Mouse (Mus musculus): ENCODE measurements at regions not wholly inside any gene's neighbourhood (a gene's known extent, or its start where the extent isn't known, plus 50 kb on each side); places are given as distances from the start of the nearest gene placed in this dataset.
A peak's percentile ranks its signal among the peaks of the same experiment; 100 is the strongest.

GRCm38 (mm10) chr17:84034801-84035200 lies 152.9 kb downstream of the Zfp36l2 start:
- 80% methylated on average over 1 of the region's 1 CpGs for WGBS (ENCODE audit: insufficient replicate concordance)
- Histone ChIP-seq H3K27ac (no peak overlapping the region), H3K4me2 (no peak overlapping the region), H3K36me3 (no peaks in the 10 kb centered on the region), H3K9ac (no peak overlapping the region), H3K27me3 (replicated peaks) (peaks cover 18% of the 10 kb centered on the region), H3K4me3 (no peak overlapping the region), H3K4me1 (peaks cover 15% of the 10 kb centered on the region), H3K9me3 (replicated peaks) (no peaks in the 10 kb centered on the region)
- ATAC-seq, result no peak

- ATAC-seq, result no peak
- 73% methylated on average over 8 of the region's 8 CpGs for WGBS (ENCODE audit: insufficient replicate concordance)
- no peaks in the 10 kb centered on the region for H3K9me3 ChIP-seq (replicated peaks)
Measured at GRCm38 (mm10) chr17:84032441-84032840, 155.3 kb downstream of the Zfp36l2 start.

GRCm38 (mm10) chr17:84031833-84032232 lies 155.9 kb downstream of the Zfp36l2 start:
- Histone ChIP-seq H3K4me3 (no peak overlapping the region), H3K9me3 (replicated peaks) (no peaks in the 10 kb centered on the region), H3K27me3 (replicated peaks) (peaks cover 26% of the 10 kb centered on the region), H3K36me3 (no peaks in the 10 kb centered on the region), H3K4me2 (no peak overlapping the region), H3K4me1 (peaks cover 20% of the 10 kb centered on the region), H3K9ac (no peak overlapping the region), H3K27ac (no peak overlapping the region)
- WGBS (ENCODE audit: insufficient replicate concordance), result 64% methylated on average over 4 of the region's 4 CpGs
- ATAC-seq, result no peak

More at GRCm38 (mm10) chr17:84032441-84032840, 155.3 kb downstream of the Zfp36l2 start:
- Histone ChIP-seq H3K27ac (no peak overlapping the region), H3K4me3 (no peak overlapping the region), H3K4me1 (peaks cover 20% of the 10 kb centered on the region), H3K9ac (no peak overlapping the region), H3K4me2 (no peak overlapping the region), H3K36me3 (no peaks in the 10 kb centered on the region), H3K27me3 (replicated peaks) (peaks cover 21% of the 10 kb centered on the region)

- WGBS (ENCODE audit: insufficient replicate concordance), result 72% methylated on average over 6 of the region's 6 CpGs
- H3K36me3 ChIP-seq, result no peaks in the 10 kb centered on the region
- no peak for ATAC-seq
Measured at GRCm38 (mm10) chr17:84031381-84031780, 156.4 kb downstream of the Zfp36l2 start.

GRCm38 (mm10) chr17:84030699-84031098 lies 157.0 kb downstream of the Zfp36l2 start:
- H3K27ac ChIP-seq, result no peak overlapping the region
- ATAC-seq, result no peak
- 64% methylated on average over 5 of the region's 5 CpGs for WGBS (ENCODE audit: insufficient replicate concordance)
- no peaks in the 10 kb centered on the region for H3K36me3 ChIP-seq
- peaks cover 28% of the 10 kb centered on the region for H3K4me1 ChIP-seq
- no peak overlapping the region for H3K4me2 ChIP-seq
- no peak overlapping the region for H3K4me3 ChIP-seq
- H3K9ac ChIP-seq, result no peak overlapping the region
- H3K9me3 ChIP-seq (replicated peaks), result no peaks in the 10 kb centered on the region
- H3K27me3 ChIP-seq (replicated peaks), result peaks cover 26% of the 10 kb centered on the region

More at GRCm38 (mm10) chr17:84031381-84031780, 156.4 kb downstream of the Zfp36l2 start:
- H3K27ac ChIP-seq, result no peak overlapping the region
- H3K4me2 ChIP-seq, result no peak overlapping the region
- H3K27me3 ChIP-seq (replicated peaks), result peaks cover 26% of the 10 kb centered on the region
- H3K4me3 ChIP-seq, result no peak overlapping the region
- H3K9me3 ChIP-seq (replicated peaks), result no peaks in the 10 kb centered on the region
- no peak overlapping the region for H3K9ac ChIP-seq
- peaks cover 21% of the 10 kb centered on the region for H3K4me1 ChIP-seq

GRCm38 (mm10) chr17:84028157-84028970 lies 159.4 kb downstream of the Zfp36l2 start:
- Histone ChIP-seq H3K9me3 (replicated peaks) (no peaks in the 10 kb centered on the region), H3K4me1 (peaks cover 23% of the 10 kb centered on the region), H3K9ac (no peak overlapping the region), H3K4me2 (peak overlapping the region; percentile 51), H3K36me3 (no peaks in the 10 kb centered on the region), H3K4me3 (no peak overlapping the region), H3K27me3 (replicated peaks) (peaks cover 26% of the 10 kb centered on the region), H3K27ac (no peak overlapping the region)
- WGBS (ENCODE audit: insufficient replicate concordance), result 14% methylated on average over 27 of the region's 27 CpGs
- peak; percentile 74 for ATAC-seq

GRCm38 (mm10) chr17:84027275-84027674 lies 160.5 kb downstream of the Zfp36l2 start:
- Histone ChIP-seq H3K9ac (no peak overlapping the region), H3K9me3 (replicated peaks) (no peaks in the 10 kb centered on the region), H3K4me1 (peaks cover 23% of the 10 kb centered on the region), H3K27me3 (replicated peaks) (peaks cover 16% of the 10 kb centered on the region), H3K27ac (no peak overlapping the region), H3K36me3 (no peaks in the 10 kb centered on the region), H3K4me3 (no peak overlapping the region), H3K4me2 (no peak overlapping the region)
- 65% methylated on average over 9 of the region's 9 CpGs for WGBS (ENCODE audit: insufficient replicate concordance)
- no peak for ATAC-seq

GRCm38 (mm10) chr17:84026110-84026509 lies 161.6 kb downstream of the Zfp36l2 start:
- H3K4me2 ChIP-seq, result no peak overlapping the region
- no peak overlapping the region for H3K9ac ChIP-seq
- WGBS (ENCODE audit: insufficient replicate concordance), result 29% methylated on average over 9 of the region's 9 CpGs
- peaks cover 13% of the 10 kb centered on the region for H3K27me3 ChIP-seq (replicated peaks)
- no peak overlapping the region for H3K27ac ChIP-seq
- peaks cover 23% of the 10 kb centered on the region for H3K4me1 ChIP-seq
- no peaks in the 10 kb centered on the region for H3K9me3 ChIP-seq (replicated peaks)
- no peaks in the 10 kb centered on the region for H3K36me3 ChIP-seq
- no peak overlapping the region for H3K4me3 ChIP-seq
- ATAC-seq, result no peak

- WGBS (ENCODE audit: insufficient replicate concordance), result 61% methylated on average over 7 of the region's 7 CpGs
- H3K4me1 ChIP-seq, result peaks cover 13% of the 10 kb centered on the region
Measured at GRCm38 (mm10) chr17:84022358-84022757, 165.4 kb downstream of the Zfp36l2 start.

GRCm38 (mm10) chr17:84018817-84019216 lies 168.9 kb downstream of the Zfp36l2 start:
- ATAC-seq, result no peak
- 57% methylated on average over 1 of the region's 1 CpGs for WGBS (ENCODE audit: insufficient replicate concordance)
- 0 out of 2 replicates have a peak, but pooled peaks cover 4% of the 10 kb centered on the region for H3K4me1 ChIP-seq

More at GRCm38 (mm10) chr17:84022358-84022757, 165.4 kb downstream of the Zfp36l2 start:
- peaks cover 4% of the 10 kb centered on the region; the same call in 1 of the 2 replicates for H3K27me3 ChIP-seq (replicated peaks)
- H3K27ac ChIP-seq, result no peak overlapping the region
- no peak overlapping the region for H3K4me3 ChIP-seq
- no peaks in the 10 kb centered on the region for H3K36me3 ChIP-seq
- no peaks in the 10 kb centered on the region for H3K9me3 ChIP-seq (replicated peaks)
- H3K9ac ChIP-seq, result no peak overlapping the region
- ATAC-seq, result no peak
- no peak overlapping the region for H3K4me2 ChIP-seq

GRCm38 (mm10) chr17:84017891-84018290 lies 169.9 kb downstream of the Zfp36l2 start:
- ATAC-seq, result no peak

More at GRCm38 (mm10) chr17:84018817-84019216, 168.9 kb downstream of the Zfp36l2 start:
- no peak overlapping the region for H3K4me3 ChIP-seq
- H3K9ac ChIP-seq, result no peak overlapping the region
- H3K27ac ChIP-seq, result no peak overlapping the region
- no peaks in the 10 kb centered on the region for H3K36me3 ChIP-seq
- no peak overlapping the region for H3K4me2 ChIP-seq
- H3K27me3 ChIP-seq (replicated peaks), result no peaks in the 10 kb centered on the region
- no peaks in the 10 kb centered on the region for H3K9me3 ChIP-seq (replicated peaks)

GRCm38 (mm10) chr17:84014287-84015039 lies 166.7 kb upstream of the Haao start:
- WGBS (ENCODE audit: insufficient replicate concordance), result 60% methylated on average over 12 of the region's 12 CpGs
- H3K27me3 ChIP-seq (replicated peaks), result no peaks in the 10 kb centered on the region
- ATAC-seq, result no peak

More at GRCm38 (mm10) chr17:84017891-84018290, 169.9 kb downstream of the Zfp36l2 start:
- H3K36me3 ChIP-seq, result no peaks in the 10 kb centered on the region
- H3K27ac ChIP-seq, result no peak overlapping the region
- H3K9ac ChIP-seq, result no peak overlapping the region
- H3K27me3 ChIP-seq (replicated peaks), result no peaks in the 10 kb centered on the region
- no peak overlapping the region for H3K4me3 ChIP-seq
- H3K4me1 ChIP-seq, result 0 out of 2 replicates have a peak, but pooled peaks cover 4% of the 10 kb centered on the region
- no peak overlapping the region for H3K4me2 ChIP-seq
- H3K9me3 ChIP-seq (replicated peaks), result no peaks in the 10 kb centered on the region
- 69% methylated on average over 4 of the region's 4 CpGs for WGBS (ENCODE audit: insufficient replicate concordance)

More at GRCm38 (mm10) chr17:84014287-84015039, 166.7 kb upstream of the Haao start:
- Histone ChIP-seq H3K4me2 (no peak overlapping the region), H3K4me1 (peaks cover 20% of the 10 kb centered on the region), H3K4me3 (no peak overlapping the region), H3K9ac (no peak overlapping the region), H3K9me3 (replicated peaks) (no peaks in the 10 kb centered on the region), H3K36me3 (no peaks in the 10 kb centered on the region), H3K27ac (no peak overlapping the region)

Measured in liver, embryonic 12.5 days (tissue).